Mouse (Mus musculus) heart, postnatal 36 days (tissue): ENCODE measurements around the gene Tmem229b. TPM values are rescaled to one million over a fixed set of nuclear protein-coding genes. Genes with fewer than 3 reads are reported as not detected.
A peak's percentile ranks its signal among the peaks of the same experiment; 100 is the strongest.
"Not testable (repeated sequence)": the region's sequence is repeated elsewhere in the genome, so short reads cannot be mapped to it uniquely, and the experiment has no call there.

Source experiments
- DNase-seq, 2 experiments: peaks; one replicate each; pipeline ENCODE4 v3.0.0; 2021 to 2022
- intact Hi-C: fragments of 180-260 bp; cut with DNase I; formaldehyde crosslinking; loops from one replicate; pipeline ENCODE4 v1.15.1; 2025
- total RNA-seq, 2 experiments: library from RNA; stranded (reverse); gene quantifications; 2 replicates each; pipeline ENCODE4 v1.2.3; 2021

The Tmem229b gene
- 1 to 10 TPM; 2.6 to 5.4 TPM for total RNA-seq

- intact Hi-C loops: loop anchor here (2.0 to 5.0 kb wide), 2 partner anchors 26 to 90 kb away; no protein-coding TSS in a partner anchor
- peak; percentile 48 to 51 for DNase-seq
Observed at GRCm38 (mm10) chr12:79007126-79007753, at the start of gene Tmem229b. Tmem229b (minus strand) TSS chr12:79007627.

- intact Hi-C loops: no loop called here
- peak; percentile 42 to 56 for DNase-seq
Observed at GRCm38 (mm10) chr12:79055276-79055675, 47.8 kb upstream of the Tmem229b start.

GRCm38 (mm10) chr12:79052073-79052472 is 44.6 kb upstream of the Tmem229b start:
- intact Hi-C loops: no loop called here
- no peak for DNase-seq

GRCm38 (mm10) chr12:79050545-79051212 is 43.3 kb upstream of the Tmem229b start:
- DNase-seq: peak; percentile 16 to 28
- intact Hi-C loops: no loop called here

GRCm38 (mm10) chr12:79049807-79050206 is 42.4 kb upstream of the Tmem229b start:
- DNase-seq: no peak
- intact Hi-C loops: no loop called here

GRCm38 (mm10) chr12:79048898-79049297 is 41.5 kb upstream of the Tmem229b start:
- intact Hi-C loops: no loop called here
- DNase-seq: peak; percentile 10 to 33

GRCm38 (mm10) chr12:79047203-79047602 is 39.8 kb upstream of the Tmem229b start:
- intact Hi-C loops: no loop called here

GRCm38 (mm10) chr12:79046171-79046570 is 38.7 kb upstream of the Tmem229b start:
- intact Hi-C loops: no loop called here
- DNase-seq: no peak

More at GRCm38 (mm10) chr12:79047203-79047602, 39.8 kb upstream of the Tmem229b start:
- DNase-seq: no peak

- DNase-seq: peak; percentile 25 to 28
- intact Hi-C loops: no loop called here
Observed at GRCm38 (mm10) chr12:79044668-79045067, 37.2 kb upstream of the Tmem229b start.

- no peak for DNase-seq
- intact Hi-C loops: no loop called here
Observed at GRCm38 (mm10) chr12:79041436-79041835, 34.0 kb upstream of the Tmem229b start.

GRCm38 (mm10) chr12:79040201-79040827 is 32.9 kb upstream of the Tmem229b start:
- DNase-seq: no peak
- intact Hi-C loops: no loop called here

- intact Hi-C loops: no loop called here
- no peak for DNase-seq
Observed at GRCm38 (mm10) chr12:79039708-79040107, 32.3 kb upstream of the Tmem229b start.

- intact Hi-C loops: no loop called here
- DNase-seq: no peak
Observed at GRCm38 (mm10) chr12:79035349-79035748, 27.9 kb upstream of the Tmem229b start.

- no peak for DNase-seq
Observed at GRCm38 (mm10) chr12:79034331-79034730, 26.9 kb upstream of the Tmem229b start.

GRCm38 (mm10) chr12:79028911-79029861 is 21.8 kb upstream of the Tmem229b start, which contains the start of gene Plekhh1:
Plekhh1 (plus strand) TSS chr12:79029163.
- DNase-seq: peak; percentile 45 to 52
- intact Hi-C loops: no loop called here

More at GRCm38 (mm10) chr12:79034331-79034730, 26.9 kb upstream of the Tmem229b start:
- intact Hi-C loops: no loop called here

- intact Hi-C loops, DNase-seq: not testable (repeated sequence)
Observed at GRCm38 (mm10) chr12:79027526-79027925, 20.1 kb upstream of the Tmem229b start.

- intact Hi-C loops: loop anchor here (1.0 kb wide), 3 partner anchors 69 to 104 kb away; no protein-coding TSS in a partner anchor
- peak; percentile 56 to 60 for DNase-seq
Observed at GRCm38 (mm10) chr12:79022882-79023281, 15.5 kb upstream of the Tmem229b start.

GRCm38 (mm10) chr12:79021902-79022301 is 14.5 kb upstream of the Tmem229b start:
- intact Hi-C loops: no loop called here
- no peak for DNase-seq

- peak in 1 of 2 experiments; percentile 7 for DNase-seq
- intact Hi-C loops: no loop called here
Observed at GRCm38 (mm10) chr12:79017994-79018399, 10.6 kb upstream of the Tmem229b start.

GRCm38 (mm10) chr12:79016109-79016508 is 8.7 kb upstream of the Tmem229b start:
- intact Hi-C loops: no loop called here
- no peak for DNase-seq
